Mouse (Mus musculus): ENCODE results near the gene Asb10.

Asb10 gene

GRCm38 (mm10) chr5:24495019-24495418, 45.8 kb downstream of the Asb10 start:
- DNase-seq (ENCODE audit: extremely low read depth, insufficient read length, low spot score): no peak

- DNase-seq (ENCODE audit: extremely low read depth, insufficient read length, low spot score): no peak
Measured at GRCm38 (mm10) chr5:24492546-24493285, 48.1 kb downstream of the Asb10 start.

GRCm38 (mm10) chr5:24490413-24490920, 50.3 kb downstream of the Asb10 start:
- no peak for DNase-seq (ENCODE audit: extremely low read depth, insufficient read length, low spot score)

- DNase-seq (ENCODE audit: extremely low read depth, insufficient read length, low spot score): no peak
Measured at GRCm38 (mm10) chr5:24486738-24487137, 54.0 kb downstream of the Asb10 start.

GRCm38 (mm10) chr5:24486097-24486496, 54.7 kb downstream of the Asb10 start:
- DNase-seq (ENCODE audit: extremely low read depth, insufficient read length, low spot score): peak; percentile 54

- DNase-seq (ENCODE audit: extremely low read depth, insufficient read length, low spot score): no peak
Measured at GRCm38 (mm10) chr5:24484963-24485362, 55.8 kb downstream of the Asb10 start.

- no peak for DNase-seq (ENCODE audit: extremely low read depth, insufficient read length, low spot score)
Measured at GRCm38 (mm10) chr5:24483326-24483725, 57.5 kb downstream of the Asb10 start.
